Mouse (Mus musculus): ENCODE data around the gene Large2.
"Not testable (repeated sequence)": the region's sequence is repeated elsewhere in the genome, so short reads cannot be mapped to it uniquely, and the experiment has no call there.

The Large2 gene

GRCm38 (mm10) chr2:92374514-92374913 is at the start of gene Large2, which contains the start of gene Pex16:
TSS of gene Large2 (minus strand) at chr2:92374869.
TSS of gene Pex16 (plus strand) at chr2:92374676.
- peak; percentile 51 for DNase-seq (ENCODE audit: inconsistent ontology term)

GRCm38 (mm10) chr2:92423702-92424461 is 49.2 kb upstream of the Large2 start:
- DNase-seq (ENCODE audit: inconsistent ontology term): peak; percentile 97

GRCm38 (mm10) chr2:92423156-92423555 is 48.5 kb upstream of the Large2 start:
- DNase-seq (ENCODE audit: inconsistent ontology term): no peak

- DNase-seq (ENCODE audit: inconsistent ontology term): no peak
Measured at GRCm38 (mm10) chr2:92422388-92423135, 47.9 kb upstream of the Large2 start.

GRCm38 (mm10) chr2:92421723-92422387 is 47.2 kb upstream of the Large2 start:
- no peak for DNase-seq (ENCODE audit: inconsistent ontology term)

GRCm38 (mm10) chr2:92411705-92412104 is 37.0 kb upstream of the Large2 start:
- no peak for DNase-seq (ENCODE audit: inconsistent ontology term)

- DNase-seq (ENCODE audit: inconsistent ontology term): no peak
Measured at GRCm38 (mm10) chr2:92408309-92409045, 33.8 kb upstream of the Large2 start.

- no peak for DNase-seq (ENCODE audit: inconsistent ontology term)
Measured at GRCm38 (mm10) chr2:92405687-92406086, 31.0 kb upstream of the Large2 start.

GRCm38 (mm10) chr2:92404737-92405136 is 30.1 kb upstream of the Large2 start:
- no peak for DNase-seq (ENCODE audit: inconsistent ontology term)

- no peak for DNase-seq (ENCODE audit: inconsistent ontology term)
Measured at GRCm38 (mm10) chr2:92403776-92404319, 29.2 kb upstream of the Large2 start.

GRCm38 (mm10) chr2:92402591-92403326 is 28.1 kb upstream of the Large2 start:
- no peak for DNase-seq (ENCODE audit: inconsistent ontology term)

- peak; percentile 80 for DNase-seq (ENCODE audit: inconsistent ontology term)
Measured at GRCm38 (mm10) chr2:92401091-92401561, 26.5 kb upstream of the Large2 start, which contains the start of gene Mapk8ip1. TSS of gene Mapk8ip1 (minus strand) at chr2:92401263.

GRCm38 (mm10) chr2:92400682-92401081 is 26.0 kb upstream of the Large2 start:
- DNase-seq (ENCODE audit: inconsistent ontology term): no peak

GRCm38 (mm10) chr2:92399877-92400276 is 25.2 kb upstream of the Large2 start:
- DNase-seq (ENCODE audit: inconsistent ontology term): not testable (repeated sequence)

GRCm38 (mm10) chr2:92397436-92397835 is 22.8 kb upstream of the Large2 start:
- no peak for DNase-seq (ENCODE audit: inconsistent ontology term)

GRCm38 (mm10) chr2:92395535-92395934 is 20.9 kb upstream of the Large2 start:
- DNase-seq (ENCODE audit: inconsistent ontology term): no peak

- peak; percentile 66 for DNase-seq (ENCODE audit: inconsistent ontology term)
Measured at GRCm38 (mm10) chr2:92392318-92393264, 17.9 kb upstream of the Large2 start.

- peak; percentile 37 for DNase-seq (ENCODE audit: inconsistent ontology term)
Measured at GRCm38 (mm10) chr2:92391703-92392317, 17.1 kb upstream of the Large2 start.

GRCm38 (mm10) chr2:92391116-92391515 is 16.4 kb upstream of the Large2 start:
- no peak for DNase-seq (ENCODE audit: inconsistent ontology term)
